Mouse (Mus musculus) MEL (cell line): Measurements from ENCODE around the gene Cdkl3.

Experiments used
- CHD2 ChIP-seq: IDR thresholded peaks from 2 replicates; pipeline ENCODE4 v1.6.1; 2011; ENCODE audit warnings: low read length, improper control_type of control experiment
- CTCF ChIP-seq, 3 experiments: IDR thresholded peaks in 2 of 3; conservative IDR thresholded peaks in 1 of 3; 2 replicates each; pipeline ENCODE4 v1.5.1; 2011 to 2012; ENCODE audit warnings: low read length in 3 of 3, low read depth in 2 of 3, mild to moderate bottlenecking in 2 of 3, improper control_type of control experiment in 1 of 3, inconsistent platforms in 1 of 3, mixed read lengths in 1 of 3, moderate library complexity in 1 of 3; ENCODE audit not compliant: control insufficient read depth in 1 of 3, insufficient read depth in 1 of 3, poor library complexity in 1 of 3, severe bottlenecking in 1 of 3
- GABPA ChIP-seq: IDR thresholded peaks from 2 replicates; pipeline ENCODE4 v1.6.1; 2012; ENCODE audit warnings: low read depth, mild to moderate bottlenecking, inconsistent platforms, low read length, improper control_type of control experiment, moderate library complexity
- GATA1 ChIP-seq: IDR thresholded peaks from 2 replicates; pipeline ENCODE4 v1.6.1; 2011; ENCODE audit warnings: low read depth, low read length, improper control_type of control experiment
- MAFK ChIP-seq: IDR thresholded peaks from 2 replicates; pipeline ENCODE4 v1.6.1; 2011; ENCODE audit warnings: low read depth, mild to moderate bottlenecking, low read length, improper control_type of control experiment, borderline replicate concordance
- MAX ChIP-seq: IDR thresholded peaks from 2 replicates; pipeline ENCODE4 v1.6.1; 2011; ENCODE audit warnings: low read length, improper control_type of control experiment
- POLR2A ChIP-seq, 2 experiments: IDR thresholded peaks; 2 replicates each; pipeline ENCODE4 v1.6.1; 2011 to 2012; ENCODE audit warnings: low read length in 2 of 2, mild to moderate bottlenecking in 2 of 2, control low read depth in 1 of 2, improper control_type of control experiment in 1 of 2, low read depth in 1 of 2, moderate library complexity in 1 of 2; ENCODE audit not compliant: control insufficient read depth in 1 of 2, insufficient read depth in 1 of 2, poor library complexity in 1 of 2
- POLR2AphosphoS2 ChIP-seq: IDR thresholded peaks from 2 replicates; pipeline ENCODE4 v1.6.1; 2011; ENCODE audit warnings: low read length, improper control_type of control experiment
- UBTF ChIP-seq: IDR thresholded peaks from 2 replicates; pipeline ENCODE4 v1.6.1; 2012; ENCODE audit warnings: low read depth, mild to moderate bottlenecking, inconsistent platforms, low read length, improper control_type of control experiment, moderate library complexity, borderline replicate concordance; ENCODE audit not compliant: insufficient read depth
- USF1 ChIP-seq: IDR thresholded peaks from 2 replicates; pipeline ENCODE4 v1.6.1; 2014; ENCODE audit warnings: low read depth, mild to moderate bottlenecking, inconsistent platforms, low read length, improper control_type of control experiment, moderate library complexity

GRCm38 (mm10) chr11:51971644-51972043 is 32.4 kb upstream of the Cdkl3 start:
- TF ChIP-seq GABPA, result no peak
- no peak for TF ChIP-seq USF1
- TF ChIP-seq POLR2A (IDR thresholded peaks at IDR 0.05; ENCODE audit: control insufficient read depth in 1 of 2, insufficient read depth in 1 of 2, low read depth in 1 of 2, low read length in 2 of 2, poor library complexity in 1 of 2), result 0 out of 4 replicates have a peak, but pooled peaks of 1 of the 2 experiments have one; percentile 3
- TF ChIP-seq CTCF (IDR thresholded peaks at IDR 0.05 in 2 of 3, conservative IDR thresholded peaks at IDR 0.05 in 1 of 3; ENCODE audit: control insufficient read depth in 1 of 3, insufficient read depth in 1 of 3, low read depth in 2 of 3, low read length in 3 of 3, poor library complexity in 1 of 3, severe bottlenecking in 1 of 3), result no peak
- no peak for TF ChIP-seq MAX
- TF ChIP-seq GATA1, result no peak
- TF ChIP-seq CHD2, result no peak
- TF ChIP-seq POLR2AphosphoS2, result no peak
- TF ChIP-seq MAFK, result no peak
- no peak for TF ChIP-seq UBTF
